Mouse (Mus musculus): ENCODE measurements at regions not wholly inside any gene's neighbourhood (a gene's known extent, or its start where the extent isn't known, plus 50 kb on each side); places are given as distances from the start of the nearest gene placed in this dataset.

- Histone ChIP-seq H3K4me3 (no peak overlapping the region), H3K9ac (no peak overlapping the region), H3K36me3 (no peaks in the 10 kb centered on the region), H3K27ac (no peak overlapping the region), H3K27me3 (no peaks in the 10 kb centered on the region), H3K9me3 (no peaks in the 10 kb centered on the region), H3K4me1 (0 out of 2 replicates have a peak, but pooled peaks cover 8% of the 10 kb centered on the region), H3K4me2 (replicated peaks) (no peak overlapping the region)
- 35% methylated on average over 9 of the region's 9 CpGs for WGBS
- ATAC-seq (ENCODE audit: low FRiP score, low read depth): no peak
Observed at GRCm38 (mm10) chr2:128240536-128241279, 114.9 kb downstream of the Bcl2l11 start.

GRCm38 (mm10) chr2:128241280-128241665 is 115.4 kb downstream of the Bcl2l11 start:
- Histone ChIP-seq H3K4me1 (0 out of 2 replicates have a peak, but pooled peaks cover 8% of the 10 kb centered on the region), H3K9me3 (no peaks in the 10 kb centered on the region), H3K4me2 (replicated peaks) (no peak overlapping the region), H3K36me3 (no peaks in the 10 kb centered on the region), H3K9ac (no peak overlapping the region), H3K27me3 (no peaks in the 10 kb centered on the region), H3K27ac (no peak overlapping the region), H3K4me3 (no peak overlapping the region)
- 27% methylated on average over 3 of the region's 3 CpGs for WGBS
- ATAC-seq (ENCODE audit: low FRiP score, low read depth): no peak

DNA sequence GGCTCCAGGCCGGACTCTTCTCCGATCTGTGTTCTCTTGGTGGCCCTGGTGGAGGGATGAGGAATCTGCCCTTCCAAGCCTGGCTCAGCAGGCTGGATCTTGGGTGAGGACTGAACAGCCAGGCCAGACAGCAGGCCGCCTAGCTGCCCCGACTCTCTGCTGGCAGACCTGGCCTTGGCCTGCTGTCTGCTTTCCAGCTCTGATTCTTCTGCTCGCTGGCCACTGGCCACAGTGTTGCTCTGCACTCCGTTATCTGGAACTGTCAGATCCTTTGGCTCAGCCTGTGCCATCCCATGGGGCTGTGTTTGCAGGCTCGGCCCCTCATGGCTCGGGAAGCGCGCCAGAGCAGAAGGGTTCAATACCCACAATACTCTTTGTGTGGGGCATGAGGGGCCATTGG is 119.7 kb downstream of the Bcl2l11 start:
- 85% methylated on average over 10 of the region's 10 CpGs for WGBS
- Histone ChIP-seq H3K4me2 (replicated peaks) (no peak overlapping the region), H3K4me1 (0 out of 2 replicates have a peak, but pooled peaks cover 7% of the 10 kb centered on the region), H3K27ac (no peak overlapping the region), H3K27me3 (no peaks in the 10 kb centered on the region), H3K9me3 (peaks cover 7% of the 10 kb centered on the region), H3K9ac (no peak overlapping the region), H3K36me3 (no peaks in the 10 kb centered on the region), H3K4me3 (no peak overlapping the region)
- ATAC-seq (ENCODE audit: low FRiP score, low read depth): no peak

DNA sequence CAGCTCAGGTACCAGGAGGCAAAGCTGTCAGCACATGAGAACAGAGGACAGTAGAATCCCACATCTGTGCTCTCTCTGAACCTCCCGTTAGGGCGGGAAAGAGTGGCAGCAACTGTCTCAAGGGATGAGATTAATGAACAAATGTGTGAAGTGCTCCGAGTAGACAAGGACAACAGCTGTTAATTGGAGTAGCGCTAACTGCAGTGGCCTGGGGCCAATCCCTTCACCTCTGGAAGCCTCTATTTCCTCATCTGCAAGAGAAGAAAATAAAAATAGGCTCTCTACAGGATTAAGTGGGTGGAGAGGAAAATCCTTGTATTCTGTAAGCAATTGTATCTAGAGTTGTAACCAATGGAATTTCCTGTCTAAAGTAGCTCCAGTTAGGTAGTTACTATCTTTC is 122.1 kb downstream of the Bcl2l11 start:
- Histone ChIP-seq H3K27ac (no peak overlapping the region), H3K4me2 (replicated peaks) (no peak overlapping the region), H3K27me3 (no peaks in the 10 kb centered on the region), H3K9ac (no peak overlapping the region), H3K4me3 (no peak overlapping the region), H3K4me1 (0 out of 2 replicates have a peak, but pooled peaks cover 3% of the 10 kb centered on the region), H3K36me3 (no peaks in the 10 kb centered on the region), H3K9me3 (peaks cover 7% of the 10 kb centered on the region)
- WGBS: 20% methylated on average over 4 of the region's 4 CpGs
- ATAC-seq (ENCODE audit: low FRiP score, low read depth): no peak

DNA sequence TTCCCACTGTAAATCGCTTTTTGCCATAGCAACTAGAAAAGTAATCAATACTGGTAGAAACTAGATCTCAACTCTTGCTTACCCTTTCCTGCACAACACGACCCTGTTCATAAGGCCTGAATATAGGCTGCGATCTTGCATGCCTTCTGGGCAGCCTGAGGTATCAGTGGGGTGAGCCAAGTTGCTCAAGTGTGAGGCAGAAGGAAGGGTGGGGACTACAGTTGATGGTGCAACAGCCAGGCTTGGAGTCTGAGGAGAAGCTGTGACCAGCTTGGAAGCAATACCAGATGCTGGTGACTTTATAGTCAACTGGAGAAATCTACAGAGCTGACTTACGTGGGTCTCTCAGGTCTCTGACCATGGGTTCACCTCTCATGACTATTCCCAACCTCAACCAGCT is 123.3 kb downstream of the Bcl2l11 start:
- no peak overlapping the region for H3K4me3 ChIP-seq
- H3K4me2 ChIP-seq (replicated peaks): no peak overlapping the region
- no peak overlapping the region for H3K27ac ChIP-seq
- peaks cover 7% of the 10 kb centered on the region for H3K9me3 ChIP-seq
- no peaks in the 10 kb centered on the region for H3K36me3 ChIP-seq
- H3K27me3 ChIP-seq: no peaks in the 10 kb centered on the region
- no peak for ATAC-seq (ENCODE audit: low FRiP score, low read depth)
- no peak overlapping the region for H3K9ac ChIP-seq
- 93% methylated on average over 4 of the region's 4 CpGs for WGBS
- H3K4me1 ChIP-seq: 0 out of 2 replicates have a peak, but pooled peaks cover 3% of the 10 kb centered on the region

DNA sequence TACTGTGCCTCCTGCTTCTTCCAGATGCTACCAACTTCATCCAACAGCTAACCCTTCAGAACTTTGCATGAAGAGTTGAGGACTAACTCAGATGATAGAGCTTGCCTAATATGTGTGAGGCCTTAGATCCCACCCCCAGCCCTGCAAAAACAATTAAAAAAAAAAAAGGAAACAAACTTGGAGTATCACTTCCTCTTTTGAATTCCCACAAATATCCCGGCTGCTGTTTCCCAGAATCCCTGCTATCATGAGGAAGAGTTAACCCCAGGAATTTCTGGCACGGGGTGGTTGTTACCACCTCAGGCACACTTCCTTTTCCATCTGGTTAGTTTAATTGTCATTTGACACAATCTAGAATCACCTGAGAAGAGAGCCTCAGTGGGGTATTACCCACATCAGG is 123.8 kb downstream of the Bcl2l11 start:
- H3K9ac ChIP-seq: no peak overlapping the region
- H3K36me3 ChIP-seq: no peaks in the 10 kb centered on the region
- H3K4me2 ChIP-seq (replicated peaks): no peak overlapping the region
- H3K27ac ChIP-seq: no peak overlapping the region
- WGBS: 84% methylated on average over 2 of the region's 2 CpGs
- no peak overlapping the region for H3K4me3 ChIP-seq
- no peak for ATAC-seq (ENCODE audit: low FRiP score, low read depth)
- peaks cover 7% of the 10 kb centered on the region for H3K9me3 ChIP-seq
- H3K27me3 ChIP-seq: no peaks in the 10 kb centered on the region
- H3K4me1 ChIP-seq: 0 out of 2 replicates have a peak, but pooled peaks cover 3% of the 10 kb centered on the region

GRCm38 (mm10) chr2:128250841-128251240 is 125.0 kb downstream of the Bcl2l11 start:
- H3K4me2 ChIP-seq (replicated peaks): no peak overlapping the region
- H3K9ac ChIP-seq: no peak overlapping the region
- H3K4me3 ChIP-seq: no peak overlapping the region
- H3K9me3 ChIP-seq: peaks cover 7% of the 10 kb centered on the region
- ATAC-seq (ENCODE audit: low FRiP score, low read depth): no peak
- no peaks in the 10 kb centered on the region for H3K36me3 ChIP-seq
- H3K4me1 ChIP-seq: no peaks in the 10 kb centered on the region
- no peaks in the 10 kb centered on the region for H3K27me3 ChIP-seq
- H3K27ac ChIP-seq: no peak overlapping the region
- WGBS: 76% methylated on average over 4 of the region's 4 CpGs

GRCm38 (mm10) chr2:128256651-128257050 is 130.8 kb downstream of the Bcl2l11 start:
- no peak overlapping the region for H3K9ac ChIP-seq
- 69% methylated on average over 6 of the region's 6 CpGs for WGBS
- H3K27ac ChIP-seq: no peak overlapping the region
- H3K36me3 ChIP-seq: no peaks in the 10 kb centered on the region
- H3K27me3 ChIP-seq: no peaks in the 10 kb centered on the region
- no peak for ATAC-seq (ENCODE audit: low FRiP score, low read depth)
- no peaks in the 10 kb centered on the region for H3K9me3 ChIP-seq
- no peaks in the 10 kb centered on the region for H3K4me1 ChIP-seq
- H3K4me3 ChIP-seq: no peak overlapping the region
- no peak overlapping the region for H3K4me2 ChIP-seq (replicated peaks)

DNA sequence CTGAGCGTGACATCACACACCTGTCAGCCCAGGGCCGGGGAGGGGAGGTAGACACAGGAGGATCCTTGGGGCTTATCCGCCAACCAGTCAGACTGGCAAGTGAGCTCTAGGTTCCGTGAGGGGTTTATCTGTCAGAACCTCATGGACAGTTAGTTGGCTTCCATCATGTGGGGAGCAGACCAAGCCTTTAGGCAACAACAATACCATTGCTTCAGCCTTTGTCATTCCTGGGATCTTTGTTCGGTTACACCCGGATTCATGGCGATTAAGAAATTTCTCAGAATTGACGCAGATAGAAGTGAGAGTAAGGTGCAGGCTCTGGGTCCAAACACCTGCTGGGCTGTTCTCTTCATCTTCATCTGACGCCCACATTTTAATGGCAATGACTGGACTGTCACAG is 131.4 kb downstream of the Bcl2l11 start:
- Histone ChIP-seq H3K9ac (no peak overlapping the region), H3K27me3 (no peaks in the 10 kb centered on the region), H3K4me1 (no peaks in the 10 kb centered on the region), H3K4me2 (replicated peaks) (no peak overlapping the region), H3K9me3 (no peaks in the 10 kb centered on the region), H3K27ac (no peak overlapping the region), H3K36me3 (no peaks in the 10 kb centered on the region), H3K4me3 (no peak overlapping the region)
- ATAC-seq (ENCODE audit: low FRiP score, low read depth): no peak
- WGBS: 80% methylated on average over 9 of the region's 9 CpGs

- H3K27me3 ChIP-seq: no peaks in the 10 kb centered on the region
- no peak overlapping the region for H3K4me2 ChIP-seq (replicated peaks)
- H3K9ac ChIP-seq: no peak overlapping the region
- no peak for ATAC-seq (ENCODE audit: low FRiP score, low read depth)
- H3K4me3 ChIP-seq: no peak overlapping the region
- H3K36me3 ChIP-seq: no peaks in the 10 kb centered on the region
- no peaks in the 10 kb centered on the region for H3K9me3 ChIP-seq
- H3K27ac ChIP-seq: no peak overlapping the region
- no peaks in the 10 kb centered on the region; the same call in 1 of the 2 replicates for H3K4me1 ChIP-seq
- WGBS: 87% methylated on average over 3 of the region's 3 CpGs
Observed at GRCm38 (mm10) chr2:128263880-128264279, 138.0 kb downstream of the Bcl2l11 start.

GRCm38 (mm10) chr2:128265014-128265990 is 139.5 kb downstream of the Bcl2l11 start:
- H3K4me2 ChIP-seq (replicated peaks): no peak overlapping the region
- ATAC-seq (ENCODE audit: low FRiP score, low read depth): no peak
- no peak overlapping the region for H3K27ac ChIP-seq
- H3K27me3 ChIP-seq: no peaks in the 10 kb centered on the region
- no peak overlapping the region for H3K9ac ChIP-seq
- no peaks in the 10 kb centered on the region; the same call in 1 of the 2 replicates for H3K4me1 ChIP-seq
- H3K36me3 ChIP-seq: no peaks in the 10 kb centered on the region
- H3K9me3 ChIP-seq: no peaks in the 10 kb centered on the region
- no peak overlapping the region for H3K4me3 ChIP-seq
- WGBS: 40% methylated on average over 9 of the region's 9 CpGs
